Mouse (Mus musculus) right cerebral cortex, postnatal 14 days (tissue): ENCODE measurements around the gene Wdpcp.

Experiments used
- DNase-seq: peaks from one replicate; pipeline ENCODE4 v3.0.0; 2022

The Wdpcp gene

GRCm38 (mm10) chr11:21569456-21570108, 2.5 kb upstream of the Wdpcp start:
- peak; percentile 33 for DNase-seq

DNA sequence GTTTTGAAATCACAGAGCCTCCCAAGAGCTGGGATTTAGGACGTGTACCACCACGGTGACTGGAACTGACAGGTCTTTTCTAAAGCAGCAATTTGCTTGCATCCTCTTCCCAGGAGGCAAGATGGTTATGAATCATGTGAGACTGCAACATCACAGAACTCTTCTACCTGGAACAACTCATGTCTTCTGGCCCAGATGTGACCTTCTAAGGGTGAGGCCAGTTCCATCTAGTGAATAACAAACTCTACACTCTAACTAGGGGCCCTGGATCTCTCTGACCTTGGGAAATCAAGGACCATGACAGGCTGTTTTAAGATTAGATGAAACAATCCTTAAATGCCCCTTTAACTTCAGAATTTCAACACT, 1.9 kb upstream of the Wdpcp start:
- no peak for DNase-seq

- DNase-seq: peak; percentile 47
Observed at GRCm38 (mm10) chr11:21570973-21571372, 1.1 kb upstream of the Wdpcp start.

GRCm38 (mm10) chr11:21581472-21581871, 9.4 kb downstream of the Wdpcp start:
- no peak for DNase-seq

GRCm38 (mm10) chr11:21583286-21583685, 11.3 kb downstream of the Wdpcp start:
- DNase-seq: no peak

DNA sequence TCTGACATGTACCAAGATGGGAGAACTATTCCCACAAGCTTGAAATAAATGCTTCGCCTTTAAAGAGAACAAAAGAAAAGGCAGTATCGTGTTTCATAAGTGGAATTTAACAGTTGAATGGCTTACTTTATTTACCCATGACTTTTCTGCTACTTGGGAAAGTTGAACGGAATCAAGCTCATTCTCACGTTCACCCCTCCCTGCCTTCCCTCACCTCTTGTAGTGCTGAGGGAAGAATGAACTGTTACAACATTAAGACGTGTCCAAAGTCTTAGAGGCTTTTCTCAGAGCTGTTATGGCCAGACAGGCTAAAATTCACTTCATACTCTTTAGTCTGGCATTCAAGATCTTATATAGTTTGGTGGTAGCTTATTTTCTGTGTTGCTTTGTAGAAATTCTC, 30.5 kb downstream of the Wdpcp start:
- no peak for DNase-seq

- DNase-seq: no peak
Observed at GRCm38 (mm10) chr11:21615915-21616314, 43.9 kb downstream of the Wdpcp start.

DNA sequence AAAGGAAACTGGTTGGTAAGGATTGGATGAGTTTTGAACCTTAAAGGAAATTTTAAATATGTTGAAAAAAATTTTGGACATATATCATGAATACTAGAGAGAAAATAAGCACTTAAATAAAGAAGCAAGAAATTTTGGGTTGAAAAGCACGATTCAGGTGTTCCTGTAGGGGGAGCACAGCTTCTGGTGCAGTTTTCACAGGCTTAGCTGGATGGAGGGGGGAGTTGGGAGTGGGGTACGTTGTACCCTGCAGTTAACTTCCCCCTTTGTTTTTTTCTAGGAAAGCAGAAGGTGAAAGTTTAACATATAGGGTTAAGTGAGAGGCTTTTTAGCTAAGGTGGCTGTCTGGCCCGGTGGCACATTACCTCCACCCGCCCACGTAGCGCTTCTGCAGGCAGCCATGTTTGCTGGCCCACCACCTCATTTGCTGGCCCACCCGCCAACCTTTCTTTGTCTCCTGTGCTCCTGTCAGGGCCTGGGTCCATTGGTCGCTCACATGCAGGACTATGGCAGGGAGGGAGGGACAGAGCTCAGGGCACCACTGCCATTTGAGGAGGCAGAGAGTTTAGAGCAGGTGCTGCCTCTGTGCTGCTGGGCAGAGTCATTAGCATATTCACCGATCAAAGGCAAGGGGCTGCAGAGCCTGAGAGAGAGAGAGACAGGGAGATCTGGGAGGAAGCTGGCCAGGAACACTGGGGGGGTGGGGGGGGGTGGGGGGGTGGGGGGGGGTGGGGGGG, 62.3 kb downstream of the Wdpcp start:
- DNase-seq: no peak

DNA sequence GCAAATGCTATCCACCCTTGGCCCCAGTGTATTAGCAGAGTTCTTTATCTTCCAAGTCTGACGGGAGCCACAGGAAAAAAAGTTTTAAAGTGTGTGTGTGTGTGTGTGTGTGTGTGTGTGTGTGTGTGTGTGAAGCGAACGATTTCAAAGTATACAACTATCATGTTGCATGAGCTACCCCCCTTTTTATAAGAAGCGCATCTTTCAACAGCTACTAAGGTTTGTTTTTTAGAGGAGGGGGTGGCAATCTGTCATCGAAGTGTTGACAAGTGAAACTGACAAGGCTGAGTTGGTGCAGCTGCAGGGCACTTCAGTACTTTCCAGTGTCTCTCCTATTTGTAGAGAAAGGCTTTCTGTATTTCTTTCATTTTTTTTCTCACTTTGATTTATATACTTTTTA, 66.3 kb downstream of the Wdpcp start:
- no peak for DNase-seq

- DNase-seq: no peak
Observed at GRCm38 (mm10) chr11:21639534-21639933, 67.5 kb downstream of the Wdpcp start.

- DNase-seq: no peak
Observed at GRCm38 (mm10) chr11:21644231-21644630, 72.2 kb downstream of the Wdpcp start.

DNA sequence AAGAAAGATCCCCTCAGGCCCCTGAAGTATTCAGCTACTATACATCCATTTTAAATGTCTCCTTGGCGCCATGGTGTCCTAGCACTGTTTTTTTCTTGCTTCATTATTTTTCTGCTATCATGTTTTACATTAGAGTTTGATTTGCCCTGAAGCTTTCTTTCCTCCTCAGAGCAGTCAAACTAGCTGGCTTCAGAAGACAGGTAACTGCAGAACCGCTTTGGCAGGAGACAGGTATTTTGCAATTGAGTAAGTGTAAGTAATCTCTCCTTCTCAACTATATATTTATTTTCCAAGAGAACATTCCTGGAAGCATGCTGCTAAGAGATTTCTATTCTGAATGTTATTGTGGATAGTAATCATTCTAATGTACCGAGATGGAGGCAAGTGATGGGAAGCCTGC, 74.1 kb downstream of the Wdpcp start:
- no peak for DNase-seq

- DNase-seq: peak; percentile 38
Observed at GRCm38 (mm10) chr11:21658985-21659384, 87.0 kb downstream of the Wdpcp start.

- DNase-seq: no peak
Observed at GRCm38 (mm10) chr11:21677034-21677433, 105.0 kb downstream of the Wdpcp start.

DNA sequence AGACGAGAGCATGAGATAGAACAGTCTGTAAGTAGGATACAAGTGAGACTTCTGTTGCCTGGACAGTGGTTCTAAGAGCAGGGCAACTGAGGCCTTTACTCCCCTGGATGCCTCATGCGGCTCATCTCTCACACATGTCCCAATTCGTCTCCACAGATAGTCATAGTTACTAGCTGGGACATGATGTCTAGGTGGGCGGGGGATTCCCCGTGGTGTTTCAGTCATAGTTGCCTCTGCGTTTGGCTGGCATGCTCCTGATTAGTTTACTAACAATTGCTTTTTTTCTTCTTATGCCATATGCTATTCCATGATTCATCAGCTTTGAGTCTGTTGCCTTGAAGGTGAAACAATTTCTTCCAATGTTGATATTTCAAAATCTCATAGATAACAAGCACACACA, 116.4 kb downstream of the Wdpcp start:
- no peak for DNase-seq

DNA sequence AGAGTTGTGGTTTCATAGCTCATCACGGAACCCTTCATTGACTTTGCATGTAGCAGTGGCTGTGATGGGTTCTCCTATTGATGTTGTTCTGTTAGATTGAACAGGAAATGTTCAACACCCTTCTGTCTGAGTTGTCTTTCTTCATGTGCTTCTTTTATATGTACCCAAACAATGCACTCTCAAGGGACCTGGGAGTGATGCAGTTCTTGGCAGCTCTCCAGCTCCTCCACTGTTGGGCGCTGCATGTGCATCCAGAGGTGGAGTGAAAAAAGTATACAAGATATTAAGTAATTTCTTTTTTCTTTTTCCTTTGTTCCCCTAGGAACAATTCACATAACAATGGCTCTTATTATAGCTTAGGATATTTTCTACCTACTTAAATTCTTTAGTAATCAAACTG, 118.7 kb downstream of the Wdpcp start:
- no peak for DNase-seq

- DNase-seq: no peak
Observed at GRCm38 (mm10) chr11:21694087-21694486, 122.1 kb downstream of the Wdpcp start.

- no peak for DNase-seq
Observed at GRCm38 (mm10) chr11:21697642-21698041, 125.6 kb downstream of the Wdpcp start.

DNA sequence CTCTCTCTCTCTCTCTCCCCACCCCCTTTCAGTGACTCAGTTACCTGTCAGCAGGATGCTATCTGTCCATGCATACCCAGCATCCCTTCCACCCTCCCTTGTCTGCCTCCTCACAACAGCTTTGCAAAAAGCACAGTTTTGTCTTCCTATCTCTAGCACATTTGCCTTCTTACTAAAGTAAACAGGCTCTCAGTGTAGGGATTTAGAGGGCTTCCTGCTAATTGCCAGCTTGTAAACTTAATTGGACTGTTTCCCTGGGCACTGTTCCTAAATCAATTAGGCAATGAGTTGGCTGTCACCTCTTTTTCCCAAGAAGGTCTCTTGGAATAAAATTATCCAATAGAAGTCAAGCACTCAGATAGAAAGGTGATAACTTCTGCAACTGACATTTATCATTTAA, 141.5 kb downstream of the Wdpcp start:
- DNase-seq: no peak

- no peak for DNase-seq
Observed at GRCm38 (mm10) chr11:21714065-21714464, 142.0 kb downstream of the Wdpcp start.

GRCm38 (mm10) chr11:21726329-21726728, 154.3 kb downstream of the Wdpcp start:
- DNase-seq: no peak

- no peak for DNase-seq
Observed at GRCm38 (mm10) chr11:21729056-21729455, 157.0 kb downstream of the Wdpcp start.

- DNase-seq: no peak
Observed at GRCm38 (mm10) chr11:21729961-21730360, 157.9 kb downstream of the Wdpcp start.

DNA sequence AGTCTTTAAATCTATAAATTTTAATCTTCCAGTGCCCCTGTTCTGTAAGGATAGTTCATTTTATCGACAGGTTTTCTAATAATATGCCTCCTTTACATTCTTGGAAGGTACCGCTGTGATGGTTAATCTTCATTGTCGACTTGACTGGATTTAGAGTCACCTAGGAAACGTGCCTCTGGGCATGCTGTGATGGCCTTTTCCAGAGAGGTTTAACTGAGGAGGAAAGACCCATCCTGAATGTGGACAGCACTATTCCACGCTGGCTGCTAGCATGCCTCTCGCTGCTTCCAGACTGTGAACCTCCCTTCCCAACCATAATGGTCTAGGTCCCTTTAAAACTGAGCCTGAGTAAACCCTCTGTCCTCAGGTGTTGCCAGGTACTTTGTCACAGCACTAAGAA, 163.2 kb downstream of the Wdpcp start:
- no peak for DNase-seq

- DNase-seq: no peak
Observed at GRCm38 (mm10) chr11:21749487-21749886, 177.5 kb downstream of the Wdpcp start.
